Mouse (Mus musculus): Measurements from ENCODE around the gene Psapl1. TPM values are rescaled to one million over a fixed set of nuclear protein-coding genes. Genes with fewer than 3 reads are reported as not detected.
A peak's percentile ranks its signal among the peaks of the same experiment; 100 is the strongest.

The Psapl1 gene
- polyA plus RNA-seq (2012; fragmentation: generic; extraction: Trizol) = 0.12 TPM
- long read RNA-seq, experiment 1 = 0 reads
- long read RNA-seq, experiment 2 = 0 reads

GRCm38 (mm10) chr5:36203916-36204315 lies at the start of gene Psapl1:
TSS of gene Psapl1 (plus strand) at chr5:36204021.
- Histone ChIP-seq H3K27me3 (ENCODE audit: control insufficient read depth, insufficient read depth, insufficient read length) (no peaks in the 10 kb centered on the region), H3ac (ENCODE audit: control insufficient read depth, insufficient read length, low read depth) (no peak within 1 kb of the TSS), H3K79me2 (ENCODE audit: control insufficient read depth, insufficient read depth) (no peaks in the 10 kb centered on the region), H3K4me3 (ENCODE audit: insufficient read depth, poor library complexity, severe bottlenecking) (no peak within 1 kb of the TSS), H3K79me3 (ENCODE audit: low read depth) (no peaks in the 10 kb centered on the region), H3K36me3 (ENCODE audit: control insufficient read depth, insufficient read depth) (no peaks in the 10 kb centered on the region)
- TF ChIP-seq FOSL1 (IDR thresholded peaks at IDR 0.05; ENCODE audit: insufficient read depth, low read length, poor library complexity, severe bottlenecking) = no peak
- no peak for TF ChIP-seq MAX (IDR thresholded peaks at IDR 0.05)
- TF ChIP-seq CEBPB (IDR thresholded peaks at IDR 0.05; ENCODE audit: low read depth) = no peak
- no peak for TF ChIP-seq USF1 (IDR thresholded peaks at IDR 0.05; ENCODE audit: low read depth)
- TF ChIP-seq CTCF (IDR thresholded peaks at IDR 0.05; ENCODE audit: control insufficient read depth, insufficient read depth, insufficient read length) = no peak
- TF ChIP-seq MYOG (IDR thresholded peaks at IDR 0.05; ENCODE audit: control insufficient read depth, extremely low read depth, insufficient read length) = no peak
- TF ChIP-seq MYOD1 (IDR thresholded peaks at IDR 0.05; ENCODE audit: control insufficient read depth, insufficient read length, low read depth) = no peak

GRCm38 (mm10) chr5:36154879-36155485 lies 48.8 kb upstream of the Psapl1 start:
- Histone ChIP-seq H3K79me2 (ENCODE audit: control insufficient read depth, insufficient read depth) (no peaks in the 10 kb centered on the region), H3K79me3 (ENCODE audit: low read depth) (no peaks in the 10 kb centered on the region), H3K27me3 (ENCODE audit: control insufficient read depth, insufficient read depth, insufficient read length) (no peaks in the 10 kb centered on the region), H3ac (ENCODE audit: control insufficient read depth, insufficient read length, low read depth) (no peak overlapping the region), H3K4me3 (ENCODE audit: insufficient read depth, poor library complexity, severe bottlenecking) (no peak overlapping the region), H3K36me3 (ENCODE audit: control insufficient read depth, insufficient read depth) (no peaks in the 10 kb centered on the region)
- TF ChIP-seq CEBPB (IDR thresholded peaks at IDR 0.05; ENCODE audit: low read depth) (no peak), MYOD1 (IDR thresholded peaks at IDR 0.05; ENCODE audit: control insufficient read depth, insufficient read length, low read depth) (no peak), CTCF (IDR thresholded peaks at IDR 0.05; ENCODE audit: control insufficient read depth, insufficient read depth, insufficient read length) (no peak), USF1 (IDR thresholded peaks at IDR 0.05; ENCODE audit: low read depth) (no peak), MAX (IDR thresholded peaks at IDR 0.05) (no peak), MYOG (IDR thresholded peaks at IDR 0.05; ENCODE audit: control insufficient read depth, extremely low read depth, insufficient read length) (no peak), FOSL1 (IDR thresholded peaks at IDR 0.05; ENCODE audit: insufficient read depth, low read length, poor library complexity, severe bottlenecking) (no peak)

- H3K79me2 ChIP-seq (ENCODE audit: control insufficient read depth, insufficient read depth) = no peaks in the 10 kb centered on the region
- no peaks in the 10 kb centered on the region for H3K79me3 ChIP-seq (ENCODE audit: low read depth)
- TF ChIP-seq MYOD1 (IDR thresholded peaks at IDR 0.05; ENCODE audit: control insufficient read depth, insufficient read length, low read depth) (peak; percentile 19), MAX (IDR thresholded peaks at IDR 0.05) (no peak), USF1 (IDR thresholded peaks at IDR 0.05; ENCODE audit: low read depth) (no peak), FOSL1 (IDR thresholded peaks at IDR 0.05; ENCODE audit: insufficient read depth, low read length, poor library complexity, severe bottlenecking) (no peak), CEBPB (IDR thresholded peaks at IDR 0.05; ENCODE audit: low read depth) (no peak), CTCF (IDR thresholded peaks at IDR 0.05; ENCODE audit: control insufficient read depth, insufficient read depth, insufficient read length) (peak; percentile 13), MYOG (IDR thresholded peaks at IDR 0.05; ENCODE audit: control insufficient read depth, extremely low read depth, insufficient read length) (no peak)
- no peaks in the 10 kb centered on the region for H3K36me3 ChIP-seq (ENCODE audit: control insufficient read depth, insufficient read depth)
- H3ac ChIP-seq (ENCODE audit: control insufficient read depth, insufficient read length, low read depth) = no peak overlapping the region
- H3K27me3 ChIP-seq (ENCODE audit: control insufficient read depth, insufficient read depth, insufficient read length) = no peaks in the 10 kb centered on the region
- no peak overlapping the region for H3K4me3 ChIP-seq (ENCODE audit: insufficient read depth, poor library complexity, severe bottlenecking)
Measured at GRCm38 (mm10) chr5:36165424-36166302, 38.2 kb upstream of the Psapl1 start.

GRCm38 (mm10) chr5:36166346-36167013 lies 37.3 kb upstream of the Psapl1 start:
- no peaks in the 10 kb centered on the region for H3K36me3 ChIP-seq (ENCODE audit: control insufficient read depth, insufficient read depth)
- no peak overlapping the region for H3K4me3 ChIP-seq (ENCODE audit: insufficient read depth, poor library complexity, severe bottlenecking)
- no peak for TF ChIP-seq USF1 (IDR thresholded peaks at IDR 0.05; ENCODE audit: low read depth)
- TF ChIP-seq MYOD1 (IDR thresholded peaks at IDR 0.05; ENCODE audit: control insufficient read depth, insufficient read length, low read depth) = no peak
- TF ChIP-seq CEBPB (IDR thresholded peaks at IDR 0.05; ENCODE audit: low read depth) = no peak
- TF ChIP-seq MYOG (IDR thresholded peaks at IDR 0.05; ENCODE audit: control insufficient read depth, extremely low read depth, insufficient read length) = no peak
- TF ChIP-seq FOSL1 (IDR thresholded peaks at IDR 0.05; ENCODE audit: insufficient read depth, low read length, poor library complexity, severe bottlenecking) = no peak
- no peak for TF ChIP-seq CTCF (IDR thresholded peaks at IDR 0.05; ENCODE audit: control insufficient read depth, insufficient read depth, insufficient read length)
- no peak for TF ChIP-seq MAX (IDR thresholded peaks at IDR 0.05)
- no peaks in the 10 kb centered on the region for H3K79me2 ChIP-seq (ENCODE audit: control insufficient read depth, insufficient read depth)
- no peaks in the 10 kb centered on the region for H3K79me3 ChIP-seq (ENCODE audit: low read depth)
- no peak overlapping the region for H3ac ChIP-seq (ENCODE audit: control insufficient read depth, insufficient read length, low read depth)
- H3K27me3 ChIP-seq (ENCODE audit: control insufficient read depth, insufficient read depth, insufficient read length) = no peaks in the 10 kb centered on the region

- Histone ChIP-seq H3K36me3 (ENCODE audit: control insufficient read depth, insufficient read depth) (no peaks in the 10 kb centered on the region), H3K27me3 (ENCODE audit: control insufficient read depth, insufficient read depth, insufficient read length) (no peaks in the 10 kb centered on the region), H3K79me3 (ENCODE audit: low read depth) (no peaks in the 10 kb centered on the region), H3K79me2 (ENCODE audit: control insufficient read depth, insufficient read depth) (no peaks in the 10 kb centered on the region), H3K4me3 (ENCODE audit: insufficient read depth, poor library complexity, severe bottlenecking) (no peak overlapping the region), H3ac (ENCODE audit: control insufficient read depth, insufficient read length, low read depth) (no peak overlapping the region)
- no peak for TF ChIP-seq MAX (IDR thresholded peaks at IDR 0.05)
- TF ChIP-seq FOSL1 (IDR thresholded peaks at IDR 0.05; ENCODE audit: insufficient read depth, low read length, poor library complexity, severe bottlenecking) = no peak
- TF ChIP-seq MYOD1 (IDR thresholded peaks at IDR 0.05; ENCODE audit: control insufficient read depth, insufficient read length, low read depth) = no peak
- no peak for TF ChIP-seq MYOG (IDR thresholded peaks at IDR 0.05; ENCODE audit: control insufficient read depth, extremely low read depth, insufficient read length)
- no peak for TF ChIP-seq USF1 (IDR thresholded peaks at IDR 0.05; ENCODE audit: low read depth)
- no peak for TF ChIP-seq CEBPB (IDR thresholded peaks at IDR 0.05; ENCODE audit: low read depth)
- no peak for TF ChIP-seq CTCF (IDR thresholded peaks at IDR 0.05; ENCODE audit: control insufficient read depth, insufficient read depth, insufficient read length)
Measured at GRCm38 (mm10) chr5:36168963-36169650, 34.7 kb upstream of the Psapl1 start.

Data from C2C12 (cell line).